Mouse (Mus musculus): Measurements from ENCODE around the gene Ubxn11. TPM values are rescaled to one million over a fixed set of nuclear protein-coding genes. Genes with fewer than 3 reads are reported as not detected.
A peak's percentile ranks its signal among the peaks of the same experiment; 100 is the strongest.

The Ubxn11 gene
- polyA plus RNA-seq, 1 experiment from 2014 or later = 2.1 TPM

DNA sequence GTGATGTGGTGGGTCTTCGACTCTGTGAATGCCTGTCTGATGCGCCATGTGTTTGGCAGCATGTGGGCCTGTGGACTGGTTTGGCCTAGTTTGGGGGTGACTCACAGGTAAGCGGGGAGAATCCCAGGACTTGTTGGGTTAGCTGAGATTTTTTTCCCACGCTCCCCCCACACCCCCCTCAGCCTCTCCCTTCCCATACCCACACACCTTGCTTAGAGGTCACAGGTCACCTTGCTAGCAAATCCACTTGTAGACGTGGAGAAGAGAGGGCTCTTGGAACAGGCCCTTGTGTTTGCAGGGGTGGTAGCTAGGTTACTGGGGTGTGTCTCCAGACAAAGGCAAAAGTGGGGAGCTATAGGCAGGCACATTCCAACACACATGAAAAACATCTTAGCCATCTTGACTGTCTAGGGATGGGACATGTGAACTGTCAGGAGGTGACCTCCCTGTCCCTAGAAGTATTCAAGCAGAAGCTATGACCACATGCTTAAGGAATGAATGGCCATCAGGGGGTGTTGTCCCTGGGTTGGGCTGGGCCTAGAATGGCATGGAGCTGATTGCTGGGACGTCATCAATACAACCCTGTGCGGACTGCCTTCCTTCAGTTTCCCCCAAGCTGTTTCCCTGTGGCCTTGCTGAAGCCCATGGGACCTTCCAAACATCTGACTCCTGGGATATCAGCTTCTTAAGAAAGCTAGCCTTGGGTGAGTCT, 34.4 kb upstream of the Ubxn11 start:
- WGBS (ENCODE audit: insufficient replicate concordance) = 66% methylated on average over 7 of the region's 7 CpGs
- no peak for ATAC-seq (ENCODE audit: insufficient read depth)
- H3K27ac ChIP-seq (replicated peaks) = no peak overlapping the region

GRCm38 (mm10) chr4:134068793-134069580, 33.4 kb upstream of the Ubxn11 start:
- WGBS (ENCODE audit: insufficient replicate concordance) = 58% methylated on average over 4 of the region's 4 CpGs
- Histone ChIP-seq H3K4me3 (replicated peaks) (no peak overlapping the region), H3K27ac (replicated peaks) (no peak overlapping the region), H3K27me3 (peaks cover 27% of the 10 kb centered on the region), H3K9me3 (replicated peaks) (no peaks in the 10 kb centered on the region), H3K9ac (no peak overlapping the region), H3K36me3 (replicated peaks) (no peaks in the 10 kb centered on the region), H3K4me1 (replicated peaks) (no peaks in the 10 kb centered on the region), H3K4me2 (no peak overlapping the region)
- no peak for ATAC-seq (ENCODE audit: insufficient read depth)

More for the DNA sequence above, 34.4 kb upstream of the Ubxn11 start:
- Histone ChIP-seq H3K4me1 (replicated peaks) (no peaks in the 10 kb centered on the region), H3K27me3 (peaks cover 27% of the 10 kb centered on the region), H3K4me2 (no peak overlapping the region), H3K9ac (no peak overlapping the region), H3K9me3 (replicated peaks) (no peaks in the 10 kb centered on the region), H3K4me3 (replicated peaks) (no peak overlapping the region), H3K36me3 (replicated peaks) (no peaks in the 10 kb centered on the region)

DNA sequence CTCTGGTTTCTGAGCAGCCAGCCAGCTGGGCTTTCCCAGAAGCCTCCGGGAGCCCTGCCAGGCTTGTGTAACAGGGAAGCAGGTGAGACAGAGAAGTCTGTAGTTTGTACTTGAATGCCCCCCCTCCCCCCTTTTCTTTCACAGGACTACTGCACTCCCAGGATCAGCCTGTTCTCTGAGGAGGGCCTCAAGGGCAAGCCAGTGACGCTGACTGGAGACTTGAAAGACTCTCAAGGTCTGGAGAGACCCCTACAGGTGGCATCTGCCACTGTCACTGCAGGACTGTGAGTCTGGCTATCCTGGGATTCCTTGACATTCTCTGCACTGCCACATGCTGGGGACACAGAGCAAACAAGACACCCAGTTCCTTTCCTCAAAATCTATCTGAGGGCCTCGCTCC, 23.7 kb upstream of the Ubxn11 start:
- Histone ChIP-seq H3K36me3 (replicated peaks) (no peaks in the 10 kb centered on the region), H3K4me3 (replicated peaks) (no peak overlapping the region), H3K27me3 (peaks cover 33% of the 10 kb centered on the region), H3K4me1 (replicated peaks) (peaks cover 16% of the 10 kb centered on the region), H3K9ac (no peak overlapping the region), H3K9me3 (replicated peaks) (no peaks in the 10 kb centered on the region), H3K27ac (replicated peaks) (no peak overlapping the region), H3K4me2 (no peak overlapping the region)
- WGBS (ENCODE audit: insufficient replicate concordance) = 26% methylated on average over 3 of the region's 3 CpGs
- ATAC-seq (ENCODE audit: insufficient read depth) = no peak

DNA sequence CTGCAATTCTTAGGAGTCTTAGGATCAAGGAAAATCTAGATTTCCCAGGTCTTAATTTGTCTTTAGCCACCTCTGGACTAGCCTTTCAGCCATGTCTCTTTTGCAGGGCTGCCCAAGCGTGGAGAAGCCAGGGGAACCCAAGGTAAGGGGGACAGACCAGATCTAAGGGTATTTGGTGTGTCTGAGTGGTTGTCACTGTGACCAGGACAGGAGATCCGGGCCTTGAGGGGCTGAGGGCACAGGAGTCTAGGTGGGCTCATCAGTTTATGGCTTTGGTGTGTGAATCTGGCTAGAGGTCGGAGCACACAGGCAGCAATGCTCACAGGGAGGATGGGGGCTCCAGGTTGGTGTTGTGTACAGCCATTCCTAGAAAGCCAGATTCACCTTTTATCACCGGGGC, 21.7 kb upstream of the Ubxn11 start:
- no peak for ATAC-seq (ENCODE audit: insufficient read depth)
- Histone ChIP-seq H3K27me3 (peaks cover 33% of the 10 kb centered on the region), H3K27ac (replicated peaks) (no peak overlapping the region), H3K9me3 (replicated peaks) (no peaks in the 10 kb centered on the region), H3K4me3 (replicated peaks) (no peak overlapping the region), H3K36me3 (replicated peaks) (no peaks in the 10 kb centered on the region), H3K4me1 (replicated peaks) (peaks cover 16% of the 10 kb centered on the region), H3K4me2 (no peak overlapping the region), H3K9ac (no peak overlapping the region)
- 73% methylated on average over 4 of the region's 4 CpGs for WGBS (ENCODE audit: insufficient replicate concordance)

- Histone ChIP-seq H3K36me3 (replicated peaks) (no peaks in the 10 kb centered on the region), H3K27me3 (peaks cover 33% of the 10 kb centered on the region), H3K4me3 (replicated peaks) (peak overlapping the region; percentile 50), H3K9me3 (replicated peaks) (no peaks in the 10 kb centered on the region), H3K4me2 (peak overlapping the region; percentile 71), H3K4me1 (replicated peaks) (peaks cover 16% of the 10 kb centered on the region), H3K9ac (no peak overlapping the region), H3K27ac (replicated peaks) (no peak overlapping the region)
- ATAC-seq (ENCODE audit: insufficient read depth) = peak; percentile 87
- under 1% methylated on average over 41 of the region's 41 CpGs for WGBS (ENCODE audit: insufficient replicate concordance)
Observed at GRCm38 (mm10) chr4:134081730-134082386, 20.5 kb upstream of the Ubxn11 start.

DNA sequence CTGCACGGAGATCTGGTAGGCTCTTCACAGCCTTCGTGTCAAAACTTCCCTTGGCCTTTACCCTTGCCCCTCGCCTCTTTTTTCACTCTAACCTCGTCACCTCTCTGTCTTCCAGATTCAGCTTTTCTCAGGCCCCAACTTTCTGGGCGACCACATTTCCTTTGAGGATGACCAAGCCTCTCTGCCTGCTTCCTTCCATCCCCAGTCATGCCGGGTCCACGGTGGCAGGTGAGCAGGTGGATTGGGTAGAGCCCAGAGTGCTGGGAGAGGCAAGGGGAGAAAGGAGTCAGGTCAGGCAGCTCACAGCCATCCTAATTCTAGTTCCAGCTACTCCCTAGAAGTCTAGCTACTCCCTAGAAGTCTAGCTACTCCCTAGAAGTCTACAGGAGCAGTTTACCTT, 19.9 kb upstream of the Ubxn11 start:
- Histone ChIP-seq H3K27me3 (peaks cover 33% of the 10 kb centered on the region), H3K9me3 (replicated peaks) (no peaks in the 10 kb centered on the region), H3K36me3 (replicated peaks) (no peaks in the 10 kb centered on the region), H3K4me2 (peak overlapping the region; percentile 71), H3K9ac (no peak overlapping the region), H3K27ac (replicated peaks) (no peak overlapping the region), H3K4me3 (replicated peaks) (peak overlapping the region; percentile 50), H3K4me1 (replicated peaks) (peaks cover 16% of the 10 kb centered on the region)
- ATAC-seq (ENCODE audit: insufficient read depth) = no peak
- 17% methylated on average over 7 of the region's 7 CpGs for WGBS (ENCODE audit: insufficient replicate concordance)

DNA sequence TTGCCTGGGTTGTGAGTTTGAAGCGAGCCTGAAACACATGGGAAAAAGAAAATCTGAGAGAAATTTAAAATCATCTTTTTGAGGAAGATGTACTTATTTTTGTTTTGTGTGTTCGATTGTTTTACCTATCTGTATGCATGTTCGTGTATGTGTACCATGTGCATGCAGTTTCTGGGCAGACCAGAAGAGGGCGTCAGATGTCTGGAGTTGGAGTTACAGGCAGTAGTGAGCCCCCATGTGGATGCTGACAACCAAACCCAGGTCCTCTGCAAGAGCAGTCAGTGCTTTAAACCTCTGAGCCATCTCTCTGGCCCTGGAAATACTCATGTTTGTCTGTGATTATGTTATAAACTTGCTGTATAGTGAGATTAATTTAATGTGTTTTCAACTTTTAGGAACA, 17.4 kb upstream of the Ubxn11 start:
- no peaks in the 10 kb centered on the region for H3K36me3 ChIP-seq (replicated peaks)
- H3K27ac ChIP-seq (replicated peaks) = no peak overlapping the region
- no peak for ATAC-seq (ENCODE audit: insufficient read depth)
- peaks cover 32% of the 10 kb centered on the region for H3K27me3 ChIP-seq
- WGBS (ENCODE audit: insufficient replicate concordance) = 67% methylated on average over 4 of the region's 4 CpGs
- H3K9ac ChIP-seq = no peak overlapping the region
- no peak overlapping the region for H3K4me3 ChIP-seq (replicated peaks)
- peaks cover 16% of the 10 kb centered on the region for H3K4me1 ChIP-seq (replicated peaks)
- H3K4me2 ChIP-seq = no peak overlapping the region
- H3K9me3 ChIP-seq (replicated peaks) = no peaks in the 10 kb centered on the region

GRCm38 (mm10) chr4:134087412-134087811, 15.0 kb upstream of the Ubxn11 start:
- Histone ChIP-seq H3K27ac (replicated peaks) (no peak overlapping the region), H3K9me3 (replicated peaks) (no peaks in the 10 kb centered on the region), H3K36me3 (replicated peaks) (no peaks in the 10 kb centered on the region), H3K4me1 (replicated peaks) (peaks cover 2% of the 10 kb centered on the region), H3K27me3 (peaks cover 8% of the 10 kb centered on the region; the same call in 1 of the 2 replicates), H3K9ac (no peak overlapping the region), H3K4me3 (replicated peaks) (no peak overlapping the region), H3K4me2 (no peak overlapping the region)
- ATAC-seq (ENCODE audit: insufficient read depth) = no peak
- 14% methylated on average over 7 of the region's 7 CpGs for WGBS (ENCODE audit: insufficient replicate concordance)

GRCm38 (mm10) chr4:134089029-134089428, 13.3 kb upstream of the Ubxn11 start:
- no peaks in the 10 kb centered on the region for H3K9me3 ChIP-seq (replicated peaks)
- H3K27me3 ChIP-seq = no peaks in the 10 kb centered on the region
- 59% methylated on average over 9 of the region's 9 CpGs for WGBS (ENCODE audit: insufficient replicate concordance)
- H3K27ac ChIP-seq (replicated peaks) = no peak overlapping the region
- H3K4me2 ChIP-seq = no peak overlapping the region
- no peak for ATAC-seq (ENCODE audit: insufficient read depth)
- no peaks in the 10 kb centered on the region for H3K4me1 ChIP-seq (replicated peaks)
- H3K4me3 ChIP-seq (replicated peaks) = no peak overlapping the region
- no peaks in the 10 kb centered on the region for H3K36me3 ChIP-seq (replicated peaks)
- no peak overlapping the region for H3K9ac ChIP-seq

- WGBS (ENCODE audit: insufficient replicate concordance) = 72% methylated on average over 16 of the region's 16 CpGs
- Histone ChIP-seq H3K4me2 (no peak overlapping the region), H3K9me3 (replicated peaks) (no peaks in the 10 kb centered on the region), H3K27ac (replicated peaks) (no peak overlapping the region), H3K4me3 (replicated peaks) (no peak overlapping the region), H3K27me3 (no peaks in the 10 kb centered on the region), H3K4me1 (replicated peaks) (no peaks in the 10 kb centered on the region), H3K36me3 (replicated peaks) (no peaks in the 10 kb centered on the region), H3K9ac (no peak overlapping the region)
- ATAC-seq (ENCODE audit: insufficient read depth) = no peak
Observed at GRCm38 (mm10) chr4:134090521-134091224, 11.7 kb upstream of the Ubxn11 start.

DNA sequence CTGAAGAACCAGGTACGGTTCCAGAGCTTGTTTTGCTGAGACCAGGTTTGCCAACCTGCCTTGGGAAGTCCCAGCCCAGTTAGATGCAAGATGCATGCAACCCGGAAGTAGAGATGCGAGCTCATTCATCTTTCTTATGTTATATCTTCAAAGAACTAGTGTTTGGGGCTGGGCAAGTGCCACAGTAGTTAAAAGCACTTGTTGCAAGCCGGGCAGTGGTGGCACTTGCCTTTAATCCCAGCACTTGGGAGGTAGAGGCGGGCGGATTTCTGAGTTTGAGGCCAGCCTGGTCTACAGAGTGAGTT, 11.2 kb upstream of the Ubxn11 start:
- Histone ChIP-seq H3K36me3 (replicated peaks) (no peaks in the 10 kb centered on the region), H3K27ac (replicated peaks) (no peak overlapping the region), H3K9me3 (replicated peaks) (no peaks in the 10 kb centered on the region), H3K4me3 (replicated peaks) (no peak overlapping the region), H3K27me3 (no peaks in the 10 kb centered on the region), H3K4me1 (replicated peaks) (no peaks in the 10 kb centered on the region), H3K4me2 (no peak overlapping the region), H3K9ac (no peak overlapping the region)
- ATAC-seq (ENCODE audit: insufficient read depth) = no peak
- WGBS (ENCODE audit: insufficient replicate concordance) = 65% methylated on average over 6 of the region's 6 CpGs

All from liver, embryonic 15.5 days (tissue).